In genomic region chr5:34279214-34279613, GRCm38 (mm10) we compare ENCODE assay signal across 31 mouse cellular contexts. TPM values are rescaled to one million over a fixed set of nuclear protein-coding genes. Genes with fewer than 3 reads are reported as not detected.
"Had no signal": no experiment of that assay in that cellular context is flagged by ENCODE, and none has a peak within 500 bp of the region (broad histone marks: within the 10 kb centered on the region; RNA-seq: fewer than 3 reads in every experiment).

No protein-coding gene starts in this region.

- H3K4me3 ChIP-seq: heart, adult 2 months; heart, embryonic 13.5 days; heart, embryonic 15.5 days; hindbrain, embryonic 13.5 days; hindbrain, embryonic 15.5 days; kidney, embryonic 15.5 days; limb, embryonic 13.5 days; limb, embryonic 15.5 days; liver, embryonic 12.5 days had no signal

- H3K36me3 ChIP-seq: heart, embryonic 13.5 days; heart, embryonic 15.5 days; hindbrain, embryonic 13.5 days; hindbrain, embryonic 15.5 days; kidney, embryonic 15.5 days; limb, embryonic 13.5 days; limb, embryonic 15.5 days; liver, embryonic 12.5 days had no signal

- H3K4me1 ChIP-seq: hindbrain, embryonic 15.5 days; kidney, embryonic 15.5 days; limb, embryonic 15.5 days had no signal

- DNase-seq: gastrocnemius, postnatal 14 days; gastrocnemius, postnatal 36 days; heart, adult 11 months; heart, adult 2 months; heart, postnatal 14 days; heart, postnatal 36 days; kidney, adult 11 months; kidney, adult 2 months; kidney, adult 9 months; kidney, postnatal 14 days; kidney, postnatal 36 days; layer of hippocampus, adult 9-11 months; layer of hippocampus, postnatal 36 days; left cerebral cortex, postnatal 4 days had no signal

- H3K27me3 ChIP-seq: heart, embryonic 15.5 days; hindbrain, embryonic 15.5 days had no signal

- H3K27ac ChIP-seq: heart, adult 2 months; heart, embryonic 13.5 days; heart, embryonic 15.5 days; hindbrain, embryonic 13.5 days; hindbrain, embryonic 15.5 days; hindbrain, postnatal 0 days; kidney, embryonic 15.5 days; kidney, postnatal 0 days; limb, embryonic 13.5 days; limb, embryonic 15.5 days; liver, embryonic 12.5 days; liver, embryonic 14.5 days had no signal

RNA-seq across cellular contexts. Expression of gene Zfyve28, which starts 9.0 kb away (rescaled TPM):
- polyA plus RNA-seq: liver, embryonic 12.5 days had no signal

RNA-seq across cellular contexts. Expression of gene Cfap99, which starts 9.2 kb away (rescaled TPM):
- polyA plus RNA-seq: heart, adult 2 months; heart, embryonic 13.5 days; heart, postnatal 0 days; hindbrain, embryonic 15.5 days; intestine, embryonic 14.5 days; intestine, embryonic 16.5 days; kidney, embryonic 15.5 days; kidney, postnatal 0 days; large intestine, adult 2 months; limb, embryonic 11.5 days; limb, embryonic 13.5 days; limb, embryonic 15.5 days; liver, adult 2 months; liver, embryonic 12.5 days; liver, embryonic 14.5 days had no signal
